Mouse (Mus musculus): ENCODE data around the gene Tmem63a.
A peak's percentile ranks its signal among the peaks of the same experiment; 100 is the strongest.
"Not testable (repeated sequence)": the region's sequence is repeated elsewhere in the genome, so short reads cannot be mapped to it uniquely, and the experiment has no call there.

Tmem63a gene

DNA sequence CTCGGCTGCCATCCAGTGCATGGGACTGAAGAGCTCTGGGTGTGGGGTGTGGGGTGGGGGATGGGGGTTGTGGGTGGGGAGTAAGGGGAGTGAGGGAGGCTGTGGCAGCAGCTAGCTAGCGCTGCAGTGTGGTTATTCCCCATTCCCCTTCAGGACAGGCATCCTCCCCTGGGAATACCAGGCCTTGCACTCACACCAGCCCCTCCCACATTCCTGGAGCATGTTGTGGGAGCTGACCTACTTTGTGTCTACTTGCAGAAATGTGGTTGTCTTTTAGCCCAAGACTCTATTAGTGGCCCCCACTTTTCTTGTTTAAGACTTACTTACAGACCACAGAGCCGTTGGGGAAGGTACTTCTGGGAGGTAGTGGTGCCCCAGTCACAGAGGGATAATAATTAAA, 24.4 kb downstream of the Tmem63a start:
- DNase-seq = peak; percentile 40

DNA sequence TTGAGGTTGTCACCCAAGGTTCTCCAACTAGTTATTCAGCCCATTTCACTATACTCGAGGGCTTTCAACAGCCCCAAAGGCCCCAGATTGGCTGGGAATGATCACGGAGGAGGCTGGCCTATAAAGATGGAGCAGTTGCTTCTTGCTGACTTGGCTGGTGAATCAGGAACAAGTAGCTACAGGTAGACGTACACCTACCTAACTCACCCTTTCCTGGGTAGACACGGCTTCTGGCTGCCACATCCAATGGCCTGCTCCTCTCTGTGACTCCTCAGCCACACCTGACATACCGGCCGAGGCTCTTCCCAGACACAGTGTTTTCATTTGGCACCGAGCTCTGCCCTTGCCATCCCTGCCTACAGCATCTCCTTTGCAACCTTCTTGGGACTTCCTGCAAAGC, 25.1 kb downstream of the Tmem63a start:
- no peak for DNase-seq

DNA sequence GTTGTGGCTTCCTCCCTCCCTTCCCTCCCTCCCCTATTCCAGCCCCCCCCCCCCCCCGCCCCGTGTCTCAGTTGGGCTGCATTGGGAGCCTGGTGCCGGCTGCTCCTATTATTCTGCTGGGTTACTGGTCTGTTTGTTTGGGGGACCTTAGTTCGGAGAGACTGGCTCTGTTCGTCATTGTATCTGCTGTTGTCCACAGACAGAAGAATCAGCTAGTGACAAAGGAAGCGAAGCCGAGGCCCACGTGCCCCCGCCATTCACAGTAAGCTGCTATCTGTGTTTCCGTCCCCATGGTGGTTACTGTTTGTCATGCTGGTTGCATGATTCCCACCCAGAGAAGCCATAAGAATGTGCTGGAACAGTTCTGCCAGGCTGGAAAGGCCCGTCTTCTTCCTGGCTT, 30.8 kb downstream of the Tmem63a start:
- no peak for DNase-seq

DNA sequence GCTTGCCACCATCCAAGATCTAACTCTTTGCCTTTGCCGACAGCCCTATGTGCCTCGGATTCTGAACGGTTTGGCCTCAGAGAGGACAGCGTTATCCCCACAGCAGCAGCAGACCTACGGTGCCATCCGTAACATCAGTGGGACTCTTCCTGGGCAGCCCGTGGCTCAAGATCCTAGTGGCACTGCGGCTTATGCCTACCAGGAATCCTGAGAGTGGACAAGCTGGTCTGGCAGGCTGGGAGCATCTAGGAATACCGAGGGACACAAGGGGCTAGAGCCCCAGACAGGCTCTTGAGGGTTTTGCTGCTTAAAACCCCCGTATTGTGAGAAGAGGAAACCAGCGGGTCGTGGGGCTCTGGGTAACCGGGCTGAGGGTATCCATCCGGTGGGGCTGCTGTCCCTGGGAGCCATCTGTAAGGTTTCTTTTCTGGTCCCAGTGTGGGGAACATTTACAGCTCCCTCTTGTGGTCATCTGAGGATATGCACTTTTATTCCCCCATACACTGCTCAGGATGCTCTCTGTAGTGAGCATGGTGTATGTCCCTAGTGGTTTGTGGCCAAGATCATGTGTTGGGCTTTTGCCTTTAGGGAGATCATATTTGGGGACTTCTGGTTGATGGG, 32.1 kb downstream of the Tmem63a start:
- DNase-seq = no peak

DNA sequence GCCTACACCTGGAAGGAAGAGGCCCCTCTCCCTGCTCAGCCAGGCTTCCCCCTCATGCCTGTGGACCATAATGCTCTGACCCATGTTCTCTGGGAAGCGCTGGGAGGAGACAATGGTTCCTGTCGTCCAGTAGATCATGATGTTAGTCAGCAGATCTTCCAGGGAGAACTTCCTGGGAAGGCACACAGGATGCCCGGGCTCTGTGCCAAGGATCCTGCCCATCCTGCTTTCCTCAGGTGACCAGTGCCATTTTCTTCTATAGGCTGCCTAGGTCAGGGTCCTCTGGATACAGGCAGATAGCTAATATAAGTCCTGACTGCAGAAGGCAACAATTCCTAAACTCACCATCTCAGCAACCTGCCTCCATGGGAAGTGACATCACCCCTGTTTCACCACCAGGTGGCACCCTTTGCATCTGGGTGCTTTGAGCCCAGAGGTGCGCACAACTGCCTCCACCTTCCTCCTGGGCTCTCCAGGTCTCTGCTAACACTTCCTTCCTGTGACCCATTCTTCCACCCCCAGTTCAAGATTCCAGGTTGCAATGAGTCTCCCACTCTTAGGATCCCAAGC, 34.1 kb downstream of the Tmem63a start:
- DNase-seq = no peak

DNA sequence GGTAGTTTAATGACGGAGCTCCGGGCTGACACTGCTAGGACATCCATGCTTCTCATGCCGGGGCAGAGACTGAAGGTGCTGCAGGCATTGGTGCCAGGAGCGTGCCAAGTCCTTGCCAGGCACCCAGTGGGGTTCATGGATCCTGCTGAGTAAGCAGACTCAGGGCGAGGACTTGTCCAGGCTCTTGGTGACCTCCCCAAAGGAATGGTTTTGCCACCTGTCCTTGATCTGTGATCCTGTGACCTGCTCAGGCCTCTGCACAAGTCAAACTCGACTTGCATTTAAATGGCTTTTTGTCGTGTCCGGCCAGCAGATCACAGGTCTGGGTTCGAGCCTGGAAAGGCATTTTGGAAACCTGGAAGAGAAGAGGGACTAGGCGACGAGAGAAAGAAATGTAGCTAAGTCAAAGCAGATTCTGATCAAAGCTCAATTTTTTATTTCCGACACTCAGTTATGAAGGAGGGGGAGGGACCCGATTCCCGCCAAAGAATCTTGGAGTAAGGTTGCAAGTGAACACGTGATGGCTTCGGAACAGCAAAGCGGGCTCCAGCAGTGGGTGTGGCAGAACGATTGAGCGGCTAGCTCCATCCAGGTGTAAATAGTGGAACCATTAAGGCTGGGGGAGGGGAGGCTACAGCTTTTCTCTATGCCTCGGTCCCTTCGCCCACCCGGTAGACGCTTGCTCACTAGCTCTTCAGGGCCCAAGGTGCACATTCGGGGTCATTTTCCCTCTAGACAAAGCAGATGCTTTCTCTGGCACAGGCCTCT, 37.5 kb downstream of the Tmem63a start:
- DNase-seq = no peak

DNA sequence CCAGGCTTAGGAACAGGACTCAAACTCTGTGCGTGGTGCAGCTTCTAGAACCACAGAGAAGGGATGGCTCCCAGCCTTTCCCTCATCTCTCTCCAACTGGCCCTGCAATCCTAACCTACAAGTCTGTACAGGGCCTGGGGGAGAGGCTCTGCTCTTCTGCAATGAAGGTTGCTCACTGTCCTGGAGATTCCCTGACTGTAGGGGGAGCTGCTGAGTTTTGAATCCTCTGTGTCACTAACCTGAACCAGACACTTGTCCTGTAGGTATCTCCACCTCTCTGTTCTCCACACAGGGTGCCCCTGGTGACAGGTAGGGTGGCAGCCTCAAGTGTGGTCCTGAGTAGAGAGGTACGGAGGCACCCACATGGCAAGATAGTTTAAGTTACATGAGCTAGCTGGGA, 38.3 kb downstream of the Tmem63a start:
- DNase-seq = no peak

DNA sequence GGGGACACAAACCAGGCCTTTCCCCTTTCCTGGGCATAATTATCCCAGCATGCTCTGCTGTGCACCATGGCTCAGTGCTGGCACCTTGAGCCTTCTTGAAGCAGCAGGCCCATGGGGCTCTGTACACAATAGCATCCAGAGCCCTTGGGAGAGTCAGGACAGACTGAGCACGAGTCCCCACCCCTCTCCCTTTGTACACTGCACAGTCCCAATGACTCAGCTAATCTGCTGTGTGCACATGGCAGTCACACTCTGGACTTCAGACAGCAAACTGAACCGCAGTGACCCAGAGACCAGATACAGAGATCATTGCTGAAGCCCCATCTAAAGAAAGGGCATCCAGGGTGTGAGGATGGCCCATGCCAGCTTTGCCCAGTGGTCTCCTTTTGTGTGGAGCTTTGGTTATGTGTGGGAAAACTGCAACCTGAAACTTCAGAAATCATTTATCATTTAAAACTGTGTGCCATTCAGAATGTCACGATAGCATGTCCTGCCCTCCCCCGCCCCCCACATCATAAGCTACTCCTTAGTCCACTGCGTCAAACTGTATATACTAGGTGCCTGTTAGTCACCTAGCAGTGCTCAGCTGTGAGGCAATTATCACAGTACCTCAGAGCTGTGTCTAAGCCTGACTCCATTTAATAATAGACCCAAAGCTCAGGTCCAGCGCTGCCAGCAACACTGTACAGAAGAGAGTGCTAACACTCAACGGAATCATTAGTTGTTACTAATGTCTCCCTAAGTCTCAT, 39.3 kb downstream of the Tmem63a start:
- DNase-seq = not testable (repeated sequence)

DNA sequence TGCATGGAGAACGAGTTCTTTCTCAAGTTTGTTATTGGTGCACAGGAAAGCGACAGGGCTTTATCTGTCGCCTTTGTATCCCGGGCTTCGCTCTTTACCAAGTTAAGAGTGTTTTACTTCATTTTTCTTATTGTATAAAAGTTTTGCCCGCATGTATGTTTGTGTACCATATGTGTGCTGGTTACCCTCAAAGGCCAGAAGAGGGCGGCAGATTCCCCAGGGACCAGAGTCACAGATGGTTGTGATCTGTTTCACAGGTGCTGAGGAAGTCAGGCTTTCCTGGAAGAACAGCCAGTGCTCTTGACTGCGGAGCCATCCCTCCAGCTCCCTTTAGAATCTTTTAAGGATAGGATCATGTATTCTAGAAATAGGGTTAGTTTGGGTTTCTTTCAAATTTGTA, 44.6 kb downstream of the Tmem63a start:
- no peak for DNase-seq

DNA sequence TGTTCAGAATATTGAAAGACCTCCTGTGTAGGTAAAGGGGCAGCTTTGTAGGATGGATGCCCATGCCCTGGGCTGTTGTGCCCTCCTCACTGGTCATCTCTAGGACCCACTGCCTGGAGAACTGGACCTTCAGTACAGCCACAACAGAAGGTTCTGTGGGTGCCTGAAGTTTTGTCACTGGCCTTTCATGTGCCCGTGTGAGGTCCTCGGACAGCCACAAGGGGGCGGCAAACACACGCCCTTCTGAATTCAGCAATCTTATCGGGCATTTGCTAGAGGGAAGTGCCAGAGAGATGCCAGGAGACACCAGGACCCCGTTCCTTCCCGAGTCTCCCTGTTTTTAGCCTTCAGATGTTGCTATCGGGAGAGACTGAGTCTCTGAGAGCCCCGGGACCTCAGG, 45.6 kb downstream of the Tmem63a start:
- DNase-seq = peak; percentile 40

DNA sequence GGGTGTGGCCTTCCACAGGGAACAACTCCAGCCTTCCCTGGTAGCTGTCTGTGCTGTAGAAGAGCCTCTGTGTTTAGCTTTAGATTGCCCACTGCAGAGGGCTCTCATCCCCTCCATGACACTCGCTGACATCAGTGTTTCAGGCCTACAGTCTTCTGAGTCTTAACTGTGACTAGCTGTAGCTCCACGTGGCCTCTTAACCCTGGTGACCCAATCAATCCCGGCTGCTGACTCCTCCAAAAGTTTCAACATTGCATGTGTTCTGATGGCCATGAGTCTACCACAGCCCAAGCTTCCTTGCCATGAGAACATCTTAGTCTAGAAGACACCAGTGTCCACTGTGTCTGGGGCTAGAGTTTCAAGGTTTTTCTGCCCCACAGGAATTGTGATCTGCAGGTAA, 48.5 kb downstream of the Tmem63a start:
- no peak for DNase-seq

DNA sequence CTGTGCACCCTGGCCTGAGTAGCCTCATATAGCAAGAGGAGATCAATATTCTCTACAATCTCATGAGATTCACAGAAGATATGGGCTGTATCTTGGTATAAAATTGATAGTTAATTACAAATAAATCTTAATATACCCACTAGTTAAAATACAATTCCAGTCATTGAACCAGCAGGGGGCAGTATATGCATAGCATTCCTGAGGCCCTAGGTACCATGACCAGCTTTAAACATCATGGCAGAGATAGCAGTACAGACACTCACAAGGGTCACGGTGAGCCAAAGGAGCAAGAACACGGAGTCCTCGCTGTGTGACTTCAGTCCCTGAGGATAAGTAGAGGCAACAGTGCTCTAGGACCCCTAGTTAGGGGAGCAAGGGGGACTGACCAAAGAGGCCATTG, 50.0 kb downstream of the Tmem63a start:
- DNase-seq = no peak

DNA sequence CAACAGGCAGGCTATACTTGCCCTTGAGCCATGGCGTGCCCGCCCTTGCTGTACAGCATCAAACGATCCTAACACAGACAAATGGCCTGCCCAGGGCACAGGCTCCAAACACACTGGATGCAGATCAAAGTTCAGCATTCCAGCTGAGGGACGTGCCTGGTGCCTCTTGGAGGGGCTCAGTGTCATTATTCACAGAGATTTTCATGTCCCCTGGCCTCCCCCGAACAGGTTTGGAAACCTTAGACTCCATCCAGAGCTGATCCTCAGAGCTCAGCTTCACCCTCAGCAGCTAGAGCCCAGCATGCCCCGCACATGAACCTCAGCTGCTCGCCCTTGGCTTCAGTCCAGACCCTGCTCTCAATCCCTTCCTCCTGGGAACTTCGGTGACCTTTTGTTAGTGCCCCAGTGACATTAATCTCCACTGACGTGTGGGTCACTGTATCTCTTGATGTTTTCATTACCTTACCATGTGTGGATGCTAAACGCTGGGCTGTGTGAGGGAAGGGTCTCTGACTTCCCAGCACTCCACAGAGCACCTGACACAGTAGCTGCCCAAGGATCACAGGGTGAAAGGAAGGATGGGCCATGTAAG, 58.5 kb downstream of the Tmem63a start:
- DNase-seq = peak; percentile 73

DNA sequence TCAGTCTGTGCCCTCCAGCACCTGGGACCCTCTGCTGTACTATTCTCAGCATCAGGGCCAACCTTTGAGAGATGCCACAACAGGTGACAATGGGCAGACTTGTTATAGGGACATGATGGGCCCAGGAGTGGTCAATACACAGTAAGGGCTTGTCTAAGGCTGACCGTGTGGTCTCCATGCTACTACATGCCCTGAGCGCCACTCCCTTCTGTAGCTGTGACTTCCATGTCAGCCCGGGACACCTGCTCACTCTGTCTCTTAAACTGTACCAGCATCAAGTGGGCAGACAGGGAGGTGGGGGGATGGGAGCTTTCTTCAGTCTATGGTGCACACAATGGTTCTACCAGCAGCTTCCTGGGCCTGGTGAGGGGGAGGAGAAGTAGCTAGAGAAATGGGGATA, 59.1 kb downstream of the Tmem63a start:
- no peak for DNase-seq

DNA sequence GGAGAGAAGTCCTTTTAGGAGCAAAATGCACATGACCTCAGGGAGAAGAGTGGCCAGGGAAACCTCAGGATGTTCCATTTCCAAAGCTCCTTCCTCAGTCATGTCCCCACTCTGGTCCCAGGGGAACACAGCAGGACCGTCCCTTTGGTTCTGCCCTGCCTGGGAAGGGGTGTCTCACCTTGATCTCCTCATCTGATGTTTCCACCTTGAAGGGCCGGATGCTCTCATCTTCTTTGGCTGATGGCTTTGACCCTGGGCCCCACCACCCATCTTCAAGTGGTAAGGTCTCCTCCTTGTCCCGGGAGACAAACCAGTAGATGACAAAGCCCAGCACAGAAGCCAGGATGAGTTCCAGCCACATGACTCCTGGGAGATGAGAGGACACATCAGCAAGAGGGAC, 59.5 kb downstream of the Tmem63a start:
- DNase-seq = no peak

DNA sequence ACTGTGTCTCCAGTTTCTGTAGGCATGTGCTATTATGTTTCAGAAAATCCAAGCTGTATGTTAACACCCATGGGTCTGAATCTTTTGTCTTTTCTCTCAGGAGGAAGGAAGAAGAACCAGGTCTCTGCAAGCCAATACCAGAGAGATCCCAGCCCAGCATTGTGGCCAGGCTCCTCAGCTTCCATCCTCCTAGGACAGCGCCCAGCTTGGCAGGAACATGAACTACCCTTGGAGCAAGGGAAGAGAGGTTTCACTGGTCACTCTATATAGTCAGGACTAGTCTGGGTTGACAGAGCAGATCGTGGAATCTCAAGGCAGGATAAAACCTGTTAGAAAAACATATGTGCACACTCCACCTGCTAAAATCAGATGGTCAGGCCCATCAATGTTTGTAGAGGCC, 61.6 kb downstream of the Tmem63a start:
- no peak for DNase-seq

DNA sequence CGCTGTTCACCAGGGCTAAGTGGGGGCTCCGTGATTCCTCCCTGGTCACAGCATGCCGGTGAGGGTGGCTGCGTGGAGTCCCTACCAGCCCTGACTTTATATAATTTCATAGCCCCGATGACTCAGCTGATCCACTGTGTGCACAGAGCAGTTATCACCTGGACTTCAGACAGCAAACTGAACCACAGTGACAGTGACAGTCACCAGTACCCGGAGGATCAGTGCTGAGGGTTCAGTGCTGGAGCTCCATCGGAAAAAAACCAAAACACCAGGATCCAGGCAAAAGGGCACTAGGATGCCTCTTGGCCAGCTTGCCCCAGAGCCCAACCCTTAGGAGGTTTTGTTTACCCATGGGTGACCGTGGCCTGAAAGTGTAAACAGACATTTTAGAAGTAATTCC, 63.2 kb downstream of the Tmem63a start:
- DNase-seq = no peak

DNA sequence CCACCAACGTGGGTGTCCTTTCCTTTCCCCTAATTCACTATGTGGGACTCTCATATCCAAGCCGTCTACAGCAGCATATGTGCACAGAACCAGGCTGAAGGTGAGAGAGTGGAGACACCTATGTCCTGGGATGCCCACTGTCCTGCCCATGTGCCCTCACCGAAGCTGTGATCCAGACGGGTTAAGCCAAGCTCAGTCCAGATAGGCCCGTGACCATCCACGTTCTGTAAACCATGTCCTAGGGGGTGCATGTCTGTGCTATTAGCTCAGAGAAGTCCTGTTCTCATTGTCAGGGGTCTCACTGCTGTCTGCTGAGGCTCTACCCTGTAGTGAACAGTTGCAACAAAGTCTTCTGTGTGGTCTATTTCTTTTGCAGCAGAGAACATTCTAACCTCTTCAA, 65.7 kb downstream of the Tmem63a start:
- DNase-seq = no peak

DNA sequence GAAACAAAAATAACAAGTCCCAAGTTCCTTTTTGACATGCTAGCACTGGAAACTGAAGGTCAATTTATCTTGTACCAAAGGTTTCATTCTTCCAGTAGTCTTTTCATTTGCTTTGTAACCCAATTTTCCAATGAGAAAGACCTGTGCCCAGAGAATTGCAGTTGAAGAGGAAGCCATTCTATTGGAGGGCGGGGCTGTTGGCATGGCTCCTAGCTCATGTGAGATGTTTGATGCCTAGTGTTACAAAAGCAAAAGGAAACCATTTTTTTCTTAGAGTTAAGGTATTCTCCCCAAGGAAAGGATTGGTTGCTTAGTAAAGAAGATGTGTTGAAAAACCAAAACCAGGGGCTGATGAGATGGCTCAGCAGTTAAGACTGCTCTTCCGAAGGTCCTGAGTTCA, 66.1 kb downstream of the Tmem63a start:
- DNase-seq = peak; percentile 52

DNA sequence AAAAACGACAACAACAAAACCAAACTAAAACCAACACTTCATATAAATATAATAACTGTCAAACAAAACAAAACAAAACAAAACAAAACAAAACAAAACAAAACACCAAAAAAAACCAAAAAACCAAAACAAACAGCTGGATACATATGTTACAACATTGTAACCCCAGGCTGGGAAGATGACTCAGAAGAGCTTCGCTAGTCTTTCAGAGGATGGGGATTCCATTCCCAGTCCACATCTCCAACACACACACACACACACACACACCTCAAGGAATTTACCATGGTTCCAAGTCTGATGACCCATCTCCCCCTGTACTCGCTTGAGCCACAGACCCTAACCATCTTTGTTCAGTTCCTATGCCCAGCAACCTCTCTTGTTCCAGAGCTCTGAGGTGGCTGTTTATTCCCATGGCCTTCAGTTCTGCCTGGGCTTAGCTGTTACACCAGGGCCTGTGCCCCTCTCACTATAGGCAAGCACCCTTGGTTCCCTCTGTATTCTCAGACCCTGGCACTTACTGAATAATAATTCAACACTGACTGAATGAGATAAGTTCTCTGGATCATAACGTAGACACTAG, 67.0 kb downstream of the Tmem63a start:
- DNase-seq = no peak

DNA sequence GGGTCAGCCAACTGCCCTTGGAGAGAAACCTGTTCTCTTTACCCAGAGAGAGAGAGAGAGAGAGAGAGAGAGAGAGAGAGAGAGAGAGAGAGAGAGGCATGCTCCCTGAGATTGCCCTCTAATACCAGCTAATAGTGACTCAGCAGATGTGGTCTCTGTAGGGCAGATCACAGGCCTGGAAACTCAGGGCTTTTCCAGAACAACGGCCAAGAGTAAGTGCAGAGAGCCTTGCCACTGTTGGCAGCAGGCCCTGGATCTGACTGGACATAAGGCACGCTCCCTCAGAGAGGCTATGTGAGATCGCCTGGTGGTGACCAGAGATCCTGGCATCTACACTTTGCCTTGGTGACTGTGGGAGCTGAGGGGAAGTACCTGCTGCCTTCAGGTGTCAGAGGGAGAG, 67.6 kb downstream of the Tmem63a start:
- DNase-seq = peak; percentile 86

DNA sequence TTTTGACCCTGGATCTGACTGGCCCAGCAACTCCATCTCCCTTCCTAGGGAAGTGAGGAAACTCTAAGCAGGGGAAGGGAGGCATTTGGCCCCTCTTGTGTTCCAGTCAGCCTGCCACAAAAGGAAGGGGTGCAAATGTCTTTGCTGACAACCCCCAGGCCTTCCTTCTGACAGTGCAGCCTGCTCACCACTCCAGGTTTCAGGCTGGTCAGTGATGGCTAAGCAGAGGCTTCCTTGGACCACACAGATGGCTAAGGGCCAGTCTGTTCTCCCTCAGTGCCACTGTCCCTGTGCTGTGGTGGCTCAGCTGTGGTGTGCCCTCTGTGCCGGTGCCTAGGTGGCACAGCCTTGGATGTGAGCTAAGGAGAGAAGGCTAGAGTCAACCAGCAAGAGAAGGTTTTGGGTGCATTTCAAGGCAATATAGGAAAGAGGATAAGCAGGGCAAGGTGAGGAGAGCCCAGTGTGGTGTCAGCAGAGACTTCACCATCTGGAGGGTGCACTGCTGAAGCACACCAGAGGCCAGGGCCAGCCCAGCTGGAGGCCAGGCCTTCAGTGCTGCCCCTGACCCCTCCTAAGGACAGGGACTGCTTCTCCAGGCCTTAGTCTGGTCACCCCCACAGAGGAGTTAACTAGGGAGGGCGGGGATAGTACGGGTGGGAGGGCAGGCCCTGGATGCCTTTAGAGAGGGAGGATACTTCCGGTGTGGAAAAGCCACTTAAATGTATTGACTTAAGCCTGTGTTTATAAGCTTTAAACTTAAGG, 68.2 kb downstream of the Tmem63a start:
- no peak for DNase-seq

Data from kidney, adult 11 months (tissue).